Mouse (Mus musculus): Measurements from ENCODE around the gene Ero1l.

DNA sequence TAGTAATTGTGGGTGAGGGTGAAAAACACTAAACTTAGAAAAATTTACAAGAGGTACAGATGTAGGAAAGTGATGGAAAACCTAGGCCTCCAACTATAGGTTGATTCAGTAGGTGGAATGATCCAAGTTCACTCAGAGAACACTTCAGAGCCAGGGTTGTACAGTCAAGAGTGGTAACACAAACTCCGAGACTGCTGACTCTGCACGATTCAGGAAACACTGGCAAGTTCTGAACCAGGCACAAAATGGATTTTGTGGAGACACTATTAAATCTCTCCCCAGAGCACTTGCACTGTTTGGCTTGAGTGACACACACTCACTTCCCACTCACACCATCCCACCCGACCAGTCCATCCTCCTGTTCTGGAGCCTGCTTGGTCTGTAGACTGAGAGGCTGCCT lies 4.7 kb upstream of the Ero1l start:
- TF ChIP-seq POLR2A (IDR thresholded peaks at IDR 0.05; ENCODE audit: low read depth, low read length) (no peak), CTCF (conservative IDR thresholded peaks at IDR 0.05; ENCODE audit: insufficient read depth, insufficient read length, low read depth, low read length) (no peak)
